Mouse (Mus musculus): ENCODE measurements around the gene Ephb1.

GRCm38 (mm10) chr9:102306645-102307415 is 47.7 kb downstream of the Ephb1 start:
- TF ChIP-seq POLR2A (IDR thresholded peaks at IDR 0.05; ENCODE audit: low read depth, low read length): no peak
- TF ChIP-seq CTCF (conservative IDR thresholded peaks at IDR 0.05 in 1 of 2, IDR thresholded peaks at IDR 0.05 in 1 of 2; ENCODE audit: low read depth in 2 of 2, low read length in 2 of 2): no peak
- TF ChIP-seq ZMIZ1 (IDR thresholded peaks at IDR 0.05; ENCODE audit: low read depth, low read length): no peak
- TF ChIP-seq USF2 (conservative IDR thresholded peaks at IDR 0.05; ENCODE audit: low read depth, low read length): no peak
- no peak for TF ChIP-seq EP300 (IDR thresholded peaks at IDR 0.05; ENCODE audit: low read length)
- no peak for TF ChIP-seq TCF12 (IDR thresholded peaks at IDR 0.05; ENCODE audit: low read depth, low read length)
- TF ChIP-seq USF1 (IDR thresholded peaks at IDR 0.05; ENCODE audit: low read depth, low read length): no peak
- no peak for TF ChIP-seq JUN (IDR thresholded peaks at IDR 0.05; ENCODE audit: insufficient read depth, low read depth, low read length)
- TF ChIP-seq ZC3H11A (IDR thresholded peaks at IDR 0.05; ENCODE audit: low read depth, low read length): no peak
- TF ChIP-seq TBP (conservative IDR thresholded peaks at IDR 0.05; ENCODE audit: low read depth, low read length): no peak
- TF ChIP-seq ZNF384 (IDR thresholded peaks at IDR 0.05; ENCODE audit: low read depth, low read length): no peak
- no peak for TF ChIP-seq MAFK (IDR thresholded peaks at IDR 0.05; ENCODE audit: insufficient replicate concordance, low read length)
- no peak for TF ChIP-seq MAZ (IDR thresholded peaks at IDR 0.05; ENCODE audit: low read depth, low read length)

Measured in CH12.LX (cell line).